ENCODE assay signal across 8 mouse cellular contexts in the genomic region with DNA sequence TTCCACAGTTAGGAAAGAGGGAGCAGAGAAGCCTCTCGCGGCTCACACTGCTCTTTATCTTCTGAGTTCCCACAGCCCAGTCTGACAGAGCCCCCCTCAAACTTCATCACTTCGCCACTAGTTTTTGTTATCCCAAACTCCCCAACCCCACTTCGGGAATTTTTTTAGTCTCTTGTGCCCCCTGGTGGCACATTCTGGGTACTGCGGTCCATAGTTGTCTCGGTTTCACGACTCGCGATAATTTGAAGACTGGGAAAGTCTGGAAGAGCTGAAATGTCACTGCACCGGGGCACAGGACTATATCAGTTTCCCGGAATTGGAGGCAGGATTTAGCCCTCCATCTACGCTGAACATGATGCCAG. TPM values are rescaled to one million over a fixed set of nuclear protein-coding genes. Genes with fewer than 3 reads are reported as not detected.
A peak's percentile ranks its signal among the peaks of the same experiment; 100 is the strongest.
DNase-seq lines count a peak whose midpoint lies in the region; ATAC-seq and TF ChIP-seq lines count a peak whose summit lies in the region.

No protein-coding gene starts in this region.

- H3K4me1 ChIP-seq in forebrain, embryonic 10.5 days = peaks cover 28% of the 10 kb centered on the region
- H3K4me1 ChIP-seq in forebrain, embryonic 15.5 days = peaks cover 10% of the 10 kb centered on the region; the same call in 1 of the 2 replicates
- peaks cover 4% of the 10 kb centered on the region; the same call in 1 of the 2 replicates for H3K4me1 ChIP-seq in cerebellum, adult 2 months (ENCODE audit: control insufficient read depth, insufficient read depth, low read length)
- no peaks in the 10 kb centered on the region for H3K4me1 ChIP-seq in hindbrain, embryonic 14.5 days (replicated peaks; ENCODE audit: control insufficient read depth, insufficient read depth, low read length)
- H3K4me1 ChIP-seq in megakaryocyte, embryonic 14.5 days = peaks cover 26% of the 10 kb centered on the region

- peaks cover 22% of the 10 kb centered on the region for H3K27me3 ChIP-seq in forebrain, embryonic 10.5 days (ENCODE audit: poor library complexity, severe bottlenecking)
- H3K27me3 ChIP-seq in forebrain, embryonic 15.5 days = no peaks in the 10 kb centered on the region
- H3K27me3 ChIP-seq in cerebellum, adult 2 months (ENCODE audit: control insufficient read depth, insufficient read depth, low read length) = no peaks in the 10 kb centered on the region
- H3K27me3 ChIP-seq in hindbrain, embryonic 14.5 days (ENCODE audit: control insufficient read depth, insufficient read depth, low read length) = no peaks in the 10 kb centered on the region
- peaks cover 58% of the 10 kb centered on the region for H3K27me3 ChIP-seq in megakaryocyte, embryonic 14.5 days (replicated peaks)

- no peak for TF ChIP-seq POLR2A in cerebellum, adult 2 months (IDR thresholded peaks at IDR 0.05; ENCODE audit: borderline replicate concordance, insufficient read depth, low read length)

- ATAC-seq in forebrain, embryonic 15.5 days (replicated peaks) = no peak
- peak; percentile 38; the same call in 1 of the 2 replicates for ATAC-seq in frontal cortex, adult (ENCODE audit: low TSS enrichment)
- no peak for ATAC-seq in hindbrain, embryonic 14.5 days (ENCODE audit: low FRiP score)

- peak; percentile 83 for DNase-seq in forebrain, embryonic 10.5 days (ENCODE audit: extremely low spot score, low spot score)
- DNase-seq in cerebellum, adult 2 months = peak; percentile 59 to 84
- peak; percentile 93 for DNase-seq in hindbrain, embryonic 14.5 days (ENCODE audit: low spot score)
- DNase-seq in left cerebral cortex, adult 2 months (ENCODE audit: extremely low spot score in 1 of 2, low spot score in 2 of 2) = peak; percentile 65 to 79
- peak; percentile 20 to 54 for DNase-seq in spleen, postnatal 36 days (ENCODE audit: low spot score in 2 of 2)

- 2% methylated on average over 12 of the region's 12 CpGs for WGBS in forebrain, embryonic 10.5 days
- 2% methylated on average over 12 of the region's 12 CpGs for WGBS in forebrain, embryonic 15.5 days
- 1% methylated on average over 12 of the region's 12 CpGs for WGBS in cerebellum, adult 2 months
- under 1% methylated on average over 12 of the region's 12 CpGs for WGBS in hindbrain, embryonic 14.5 days

- H3K4me2 ChIP-seq in forebrain, embryonic 15.5 days (replicated peaks) = no peak overlapping the region
- H3K4me2 ChIP-seq in hindbrain, embryonic 14.5 days (replicated peaks) = no peak overlapping the region

- intact Hi-C loops in left cerebral cortex, adult 2 months (cut with DNase I) = loop anchor here (1.0 to 2.0 kb wide), 2 partner anchors 37 to 106 kb away; no protein-coding TSS in a partner anchor

- peak overlapping the region; percentile 9; the same call in 1 of the 2 replicates for H3K4me3 ChIP-seq in forebrain, embryonic 10.5 days
- H3K4me3 ChIP-seq in forebrain, embryonic 15.5 days = no peak overlapping the region
- no peak overlapping the region for H3K4me3 ChIP-seq in cerebellum, adult 2 months (replicated peaks; ENCODE audit: insufficient read depth, low read depth, low read length)
- H3K4me3 ChIP-seq in hindbrain, embryonic 14.5 days (replicated peaks; ENCODE audit: low read length) = no peak overlapping the region
- no peak overlapping the region for H3K4me3 ChIP-seq in left cerebral cortex, adult 2 months
- H3K4me3 ChIP-seq in megakaryocyte, embryonic 14.5 days (replicated peaks) = peak overlapping the region; percentile 76

- peak overlapping the region; percentile 3; the same call in 1 of the 2 replicates for H3K27ac ChIP-seq in forebrain, embryonic 10.5 days
- no peak overlapping the region for H3K27ac ChIP-seq in forebrain, embryonic 15.5 days (replicated peaks)
- H3K27ac ChIP-seq in cerebellum, adult 2 months (ENCODE audit: insufficient read depth, low read length) = no peak overlapping the region
- H3K27ac ChIP-seq in hindbrain, embryonic 14.5 days = no peak overlapping the region
- no peak overlapping the region for H3K27ac ChIP-seq in left cerebral cortex, adult 2 months

- peak; percentile 81 for TF ChIP-seq CTCF in cerebellum, adult 2 months (IDR thresholded peaks at IDR 0.05; ENCODE audit: borderline replicate concordance, insufficient read depth, low read depth, low read length)
- peak; percentile 95 for TF ChIP-seq CTCF in left cerebral cortex, adult 2 months (IDR thresholded peaks at IDR 0.05)

- H3K36me3 ChIP-seq in forebrain, embryonic 10.5 days (replicated peaks) = no peaks in the 10 kb centered on the region
- H3K36me3 ChIP-seq in forebrain, embryonic 15.5 days = no peaks in the 10 kb centered on the region
- no peaks in the 10 kb centered on the region for H3K36me3 ChIP-seq in hindbrain, embryonic 14.5 days (replicated peaks; ENCODE audit: control insufficient read depth, insufficient read depth)
- no peaks in the 10 kb centered on the region for H3K36me3 ChIP-seq in megakaryocyte, embryonic 14.5 days (replicated peaks; ENCODE audit: low read length)

- H3K9me3 ChIP-seq in forebrain, embryonic 10.5 days = no peaks in the 10 kb centered on the region
- no peaks in the 10 kb centered on the region for H3K9me3 ChIP-seq in forebrain, embryonic 15.5 days
- H3K9me3 ChIP-seq in hindbrain, embryonic 14.5 days (ENCODE audit: control insufficient read depth, low read length) = no peaks in the 10 kb centered on the region
- peaks cover 17% of the 10 kb centered on the region for H3K9me3 ChIP-seq in megakaryocyte, embryonic 14.5 days

- H3K9ac ChIP-seq in forebrain, embryonic 15.5 days (replicated peaks) = no peak overlapping the region
- no peak overlapping the region for H3K9ac ChIP-seq in hindbrain, embryonic 14.5 days

RNA-seq across cellular contexts. Expression of gene Adcy6, which starts 7.3 kb away (rescaled TPM):
- polyA plus RNA-seq in forebrain, embryonic 10.5 days (2016; fragmentation: Nextera tagmentation; extraction: Ambion mirVana) = 9.4 and 11.9 TPM in 2 replicates
- 12.5 and 13.8 TPM in 2 replicates for polyA plus RNA-seq in forebrain, embryonic 15.5 days (2015; fragmentation: Nextera tagmentation; extraction: Ambion mirVana)
- 31.1 and 31.3 TPM in 2 replicates for polyA plus RNA-seq in cerebellum, adult 2 months (2012; rRNA removed)
- polyA plus RNA-seq in hindbrain, embryonic 14.5 days (2014; fragmentation: Nextera tagmentation; extraction: Ambion mirVana) = 8.4 and 11.0 TPM in 2 replicates
- 10 to 100 TPM; 52.7 to 57.4 TPM for total RNA-seq in left cerebral cortex, adult 2 months (2021)
- polyA plus RNA-seq in megakaryocyte, embryonic 14.5 days (2012; ENCODE audit: insufficient read depth, low replicate concordance) = 2.1 and 9.3 TPM in 2 replicates

RNA-seq across cellular contexts. Expression of gene Cacnb3, which starts 13.5 kb away (rescaled TPM):
- polyA plus RNA-seq in forebrain, embryonic 10.5 days (2016; fragmentation: Nextera tagmentation; extraction: Ambion mirVana) = 19.9 and 21.7 TPM in 2 replicates
- 134 and 138 TPM in 2 replicates for polyA plus RNA-seq in forebrain, embryonic 15.5 days (2015; fragmentation: Nextera tagmentation; extraction: Ambion mirVana)
- polyA plus RNA-seq in cerebellum, adult 2 months (2012; rRNA removed) = 65.4 and 69.7 TPM in 2 replicates
- 98.3 and 101 TPM in 2 replicates for polyA plus RNA-seq in hindbrain, embryonic 14.5 days (2014; fragmentation: Nextera tagmentation; extraction: Ambion mirVana)
- total RNA-seq in left cerebral cortex, adult 2 months (2021) = 100 to 1,000 TPM; 271 to 291 TPM
- polyA plus RNA-seq in megakaryocyte, embryonic 14.5 days (2012; ENCODE audit: insufficient read depth, low replicate concordance) = 0.46 TPM in 1 of 2 replicates, not detected in the other

RNA-seq across cellular contexts. Expression of gene Ddx23, which starts 45.5 kb away (rescaled TPM):
- 27.3 and 28.5 TPM in 2 replicates for polyA plus RNA-seq in forebrain, embryonic 10.5 days (2016; fragmentation: Nextera tagmentation; extraction: Ambion mirVana)
- polyA plus RNA-seq in forebrain, embryonic 15.5 days (2015; fragmentation: Nextera tagmentation; extraction: Ambion mirVana) = 23.5 and 25.0 TPM in 2 replicates
- polyA plus RNA-seq in cerebellum, adult 2 months (2012; rRNA removed) = 69.4 and 71.7 TPM in 2 replicates
- 22.5 and 24.2 TPM in 2 replicates for polyA plus RNA-seq in hindbrain, embryonic 14.5 days (2014; fragmentation: Nextera tagmentation; extraction: Ambion mirVana)
- 10 to 100 TPM; 84.4 to 90.2 TPM for total RNA-seq in left cerebral cortex, adult 2 months (2021)
- polyA plus RNA-seq in megakaryocyte, embryonic 14.5 days (2012; ENCODE audit: insufficient read depth, low replicate concordance) = 49.7 and 71.3 TPM in 2 replicates

RNA-seq across cellular contexts. Expression of gene 4930415O20Rik, which starts 46.4 kb away (rescaled TPM):
- 0.29 TPM in 1 of 2 replicates, not detected in the other for polyA plus RNA-seq in forebrain, embryonic 10.5 days (2016; fragmentation: Nextera tagmentation; extraction: Ambion mirVana)
- polyA plus RNA-seq in forebrain, embryonic 15.5 days (2015; fragmentation: Nextera tagmentation; extraction: Ambion mirVana) = 0.56 TPM in 1 of 2 replicates, not detected in the other
- polyA plus RNA-seq in cerebellum, adult 2 months (2012; rRNA removed) = not detected in 2 replicates
- polyA plus RNA-seq in hindbrain, embryonic 14.5 days (2014; fragmentation: Nextera tagmentation; extraction: Ambion mirVana) = not detected in 2 replicates
- total RNA-seq in left cerebral cortex, adult 2 months (2021) = not detected
- not detected in 2 replicates for polyA plus RNA-seq in megakaryocyte, embryonic 14.5 days (2012; ENCODE audit: insufficient read depth, low replicate concordance)

RNA-seq across cellular contexts. Expression of gene Ccnt1, which starts 46.4 kb away (rescaled TPM):
- polyA plus RNA-seq in forebrain, embryonic 10.5 days (2016; fragmentation: Nextera tagmentation; extraction: Ambion mirVana) = 59.8 and 62.0 TPM in 2 replicates
- 66.5 and 72.0 TPM in 2 replicates for polyA plus RNA-seq in forebrain, embryonic 15.5 days (2015; fragmentation: Nextera tagmentation; extraction: Ambion mirVana)
- 24.1 and 24.2 TPM in 2 replicates for polyA plus RNA-seq in cerebellum, adult 2 months (2012; rRNA removed)
- 59.8 and 65.1 TPM in 2 replicates for polyA plus RNA-seq in hindbrain, embryonic 14.5 days (2014; fragmentation: Nextera tagmentation; extraction: Ambion mirVana)
- 10 to 100 TPM; 40.3 to 45.8 TPM for total RNA-seq in left cerebral cortex, adult 2 months (2021)
- 1.4 and 5.1 TPM in 2 replicates for polyA plus RNA-seq in megakaryocyte, embryonic 14.5 days (2012; ENCODE audit: insufficient read depth, low replicate concordance)

Comparison
In these comparisons a context has a peak if more than half of its experiments do, and no peak if none do; other contexts are left out.
1. H3K4me3 ChIP-seq: peak in forebrain, embryonic 10.5 days (single experiment) and megakaryocyte, embryonic 14.5 days (single experiment); none in forebrain, embryonic 15.5 days (single experiment), cerebellum, adult 2 months (single experiment), hindbrain, embryonic 14.5 days (single experiment) and left cerebral cortex, adult 2 months (single experiment).
2. DNase-seq: peak in every context shown above with its lines; median percentile 93 in hindbrain, embryonic 14.5 days; 83 in forebrain, embryonic 10.5 days; 72 in left cerebral cortex, adult 2 months; 72 in cerebellum, adult 2 months; 37 in spleen, postnatal 36 days.
3. RNA of gene Cacnb3, which starts 13.5 kb away (polyA plus RNA-seq): 134 to 138 TPM in forebrain, embryonic 15.5 days, 98.3 to 101 TPM in hindbrain, embryonic 14.5 days, 65.4 to 69.7 TPM in cerebellum, adult 2 months and 19.9 to 21.7 TPM in forebrain, embryonic 10.5 days; 0.46 TPM in megakaryocyte, embryonic 14.5 days; every median in the first group is over 10 times any median in the second.